Mouse (Mus musculus) stomach, adult 2 months (tissue): Measurements from ENCODE around the gene Selenok. TPM values are rescaled to one million over a fixed set of nuclear protein-coding genes. Genes with fewer than 3 reads are reported as not detected.

ENCODE experiments used
- polyA plus RNA-seq: library from polyadenylated mRNA; depleted of rRNA; stranded (reverse); fragments of >200 nt; gene quantifications from 2 replicates; pipeline ENCODE4 v1.2.3, GENCODE M21; 2012; rRNA removed

The Selenok gene
- 2.7 and 4.0 TPM in 2 replicates for polyA plus RNA-seq

DNA sequence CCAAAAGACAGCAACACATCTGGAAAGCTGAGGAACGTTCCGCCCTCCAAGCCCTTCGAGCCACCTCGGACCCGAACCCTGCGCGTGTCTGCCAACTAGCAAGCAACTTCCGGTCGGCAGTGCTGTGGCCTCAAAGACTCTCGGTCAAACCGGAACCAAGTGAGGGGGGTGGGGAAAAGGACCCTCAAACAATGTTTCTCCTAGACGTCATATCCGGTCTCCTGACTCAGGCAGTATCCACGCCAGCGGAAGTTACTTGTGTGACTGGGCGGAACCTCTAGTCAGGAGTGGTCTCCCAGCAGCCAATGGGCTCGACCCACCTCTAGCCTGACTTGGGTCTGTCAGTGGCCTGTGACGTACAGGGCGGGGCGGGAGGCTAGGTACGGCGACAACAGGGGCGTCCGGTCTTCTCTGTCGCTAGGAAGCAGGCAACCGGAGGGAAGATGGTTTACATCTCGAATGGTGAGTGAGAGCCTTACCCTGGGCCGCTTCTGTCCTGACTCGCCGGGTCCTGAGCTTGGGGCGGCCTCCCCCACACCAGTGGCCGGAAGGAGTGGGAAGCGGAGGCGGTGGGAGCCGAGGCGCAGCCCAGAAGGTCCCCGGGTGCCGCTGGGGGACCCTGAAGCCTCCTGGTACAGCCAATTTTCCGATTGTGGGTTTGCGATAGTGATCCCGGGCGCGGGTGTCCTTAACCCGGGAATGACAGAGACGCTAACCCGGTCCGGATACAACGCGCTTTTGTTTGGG lies at the start of gene Selenok:
Selenok (plus strand) TSS at position 234 of the 747 bp plus-strand sequence.

GRCm38 (mm10) chr14:29978254-29979204 lies 10.4 kb downstream of the Selenok start, which contains the start of gene Actr8:
Gene Actr8, plus strand, starts transcription at chr14:29978337.

DNA sequence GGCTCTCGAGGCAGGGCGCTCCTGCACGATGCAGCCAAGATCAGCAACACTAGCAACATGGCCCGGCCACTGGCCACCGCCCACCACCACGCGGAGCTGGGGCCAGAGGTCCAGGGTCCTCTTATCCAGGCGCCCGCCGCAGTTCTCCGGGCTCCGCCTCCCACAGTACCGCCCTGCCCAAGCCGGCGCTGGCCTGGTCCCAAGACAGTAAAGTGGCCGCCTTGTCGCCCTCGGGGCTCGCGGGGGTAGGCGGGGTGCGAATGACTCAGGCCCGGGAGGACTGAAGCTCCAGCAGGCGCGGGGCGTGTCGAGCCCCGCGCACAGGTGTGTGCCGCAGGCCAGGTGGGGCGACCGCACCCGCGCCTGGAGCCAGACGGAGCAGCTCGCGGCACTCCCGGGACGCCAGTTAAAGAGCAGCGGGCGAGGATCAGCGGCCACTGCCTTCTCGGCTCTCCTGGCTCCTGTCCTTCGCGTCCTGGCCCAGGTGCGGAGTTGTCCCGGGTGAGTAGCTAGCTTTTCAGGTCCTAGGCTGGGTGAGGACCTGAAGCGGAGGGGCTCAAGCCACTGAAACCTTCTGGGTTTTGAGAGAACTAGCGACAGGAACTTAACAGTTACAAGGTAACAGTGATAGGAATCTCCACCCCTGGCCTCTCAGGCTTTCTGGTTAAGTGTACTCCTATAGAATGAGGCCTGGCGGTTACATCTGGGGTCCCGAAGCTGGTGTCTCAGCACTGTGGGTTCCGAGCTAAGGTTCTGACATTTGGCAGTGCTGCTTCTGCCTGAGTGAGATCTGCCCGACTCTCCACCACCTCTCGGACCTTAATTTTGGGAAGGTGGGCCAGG lies 40.8 kb downstream of the Selenok start, which contains the start of the genes Il17rb and Chdh:
Il17rb (minus strand) TSS at position 164 of the 843 bp plus-strand sequence.
Chdh (plus strand) TSS at position 291 of the 843 bp plus-strand sequence.

Other genes starting within 250 kb of the Selenok start
- 0.33 and 0.51 TPM in 2 replicates for gene Cacna2d3, start 246.4 kb upstream of the Selenok start, polyA plus RNA-seq
- gene Actr8, start 10.0 kb downstream of the Selenok start, polyA plus RNA-seq, result 4.0 and 4.9 TPM in 2 replicates
- 0.77 and 0.94 TPM in 2 replicates for gene Il17rb, start 40.6 kb downstream of the Selenok start, polyA plus RNA-seq
- gene Chdh, start 40.7 kb downstream of the Selenok start, polyA plus RNA-seq, result 8.8 and 13.5 TPM in 2 replicates